Mouse (Mus musculus): Measurements from ENCODE around the gene Map1s. TPM values are rescaled to one million over a fixed set of nuclear protein-coding genes. Genes with fewer than 3 reads are reported as not detected.

Map1s gene
- polyA plus RNA-seq (2017; shearing (Covaris generic)) = 57.2 TPM

GRCm38 (mm10) chr8:70905831-70906736 lies at the start of gene Map1s:
Gene Map1s, plus strand, starts transcription at chr8:70905932.

GRCm38 (mm10) chr8:70862824-70863641 lies 42.7 kb upstream of the Map1s start, which contains the start of gene Kcnn1:
Gene Kcnn1, minus strand, starts transcription at chr8:70863258.

DNA sequence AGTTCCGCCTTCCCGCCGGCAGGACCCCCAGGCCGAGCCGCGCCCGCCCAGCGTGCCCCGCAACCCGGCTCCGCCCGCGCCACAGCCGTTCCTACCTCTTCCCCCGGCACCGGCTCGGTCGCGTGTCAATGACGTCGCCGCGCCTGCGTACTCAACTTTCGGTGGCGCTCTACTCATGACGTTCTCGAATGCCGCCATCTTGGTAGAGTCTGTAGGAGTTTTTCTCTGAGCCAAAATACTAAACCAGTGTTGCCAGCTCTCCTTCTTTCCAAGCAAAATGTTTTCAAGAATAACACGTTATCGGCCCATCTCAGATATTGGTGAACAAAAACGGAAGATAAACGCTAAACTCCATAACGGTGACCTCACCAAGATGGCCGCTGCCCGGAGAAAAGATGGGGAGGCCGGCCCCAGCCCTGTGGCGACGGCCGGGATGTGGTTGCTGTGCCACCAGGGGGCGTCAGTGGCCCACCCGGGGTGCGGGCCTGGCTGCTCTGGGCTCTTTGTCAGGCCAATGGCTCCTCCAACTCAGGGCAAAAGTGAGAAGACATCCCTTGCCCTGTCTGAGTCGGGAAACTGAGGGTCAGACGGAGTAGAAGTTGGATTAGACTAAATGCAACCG lies 32.3 kb upstream of the Map1s start, which contains the start of gene Ccdc124:
Gene Ccdc124, minus strand, starts transcription at position 572 of the 622 bp plus-strand sequence.

DNA sequence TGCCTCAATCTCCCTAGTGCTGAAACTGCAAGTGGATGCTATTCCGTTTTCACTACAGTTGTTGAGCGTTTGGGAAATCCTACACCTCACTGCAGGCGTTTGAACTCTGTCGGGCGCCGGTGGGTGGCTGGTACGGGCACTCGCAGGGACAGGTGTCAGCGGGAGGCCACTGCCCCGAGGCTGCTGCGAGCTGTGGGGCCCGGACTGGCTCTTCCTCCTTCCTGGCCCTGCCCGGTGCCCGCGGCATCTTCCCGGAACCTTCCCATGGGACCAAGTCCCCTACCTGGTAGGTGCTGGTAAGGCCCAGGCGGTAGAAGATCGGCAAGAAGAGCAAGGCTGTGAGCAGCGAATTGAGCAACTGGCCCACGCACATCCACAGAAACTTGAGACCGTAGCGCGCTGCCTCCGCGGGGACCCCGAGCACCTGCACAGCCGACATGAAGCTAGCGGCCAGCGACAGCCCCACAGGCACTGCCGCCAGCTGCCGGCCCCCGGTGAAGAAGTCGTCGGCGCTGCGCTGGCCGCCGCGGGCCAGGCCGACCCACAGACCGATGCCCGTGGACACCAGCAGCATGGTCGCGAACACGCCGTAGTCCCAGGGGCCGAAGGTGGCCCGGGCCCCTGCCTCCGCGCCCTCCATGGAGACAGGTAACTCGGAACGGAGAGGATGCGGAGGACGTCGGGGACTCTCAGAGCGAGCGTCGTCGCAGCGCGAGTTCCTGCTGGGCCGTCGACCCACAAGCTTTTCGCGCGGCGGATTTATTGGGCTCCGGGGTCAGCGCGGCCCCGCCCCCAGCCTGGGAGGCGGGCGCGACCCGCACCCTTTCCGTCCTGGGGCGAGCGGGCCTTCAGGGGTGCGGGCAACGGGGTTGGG lies 13.5 kb upstream of the Map1s start, which contains the start of gene Slc5a5:
Gene Slc5a5, minus strand, starts transcription at position 736 of the 874 bp plus-strand sequence.

DNA sequence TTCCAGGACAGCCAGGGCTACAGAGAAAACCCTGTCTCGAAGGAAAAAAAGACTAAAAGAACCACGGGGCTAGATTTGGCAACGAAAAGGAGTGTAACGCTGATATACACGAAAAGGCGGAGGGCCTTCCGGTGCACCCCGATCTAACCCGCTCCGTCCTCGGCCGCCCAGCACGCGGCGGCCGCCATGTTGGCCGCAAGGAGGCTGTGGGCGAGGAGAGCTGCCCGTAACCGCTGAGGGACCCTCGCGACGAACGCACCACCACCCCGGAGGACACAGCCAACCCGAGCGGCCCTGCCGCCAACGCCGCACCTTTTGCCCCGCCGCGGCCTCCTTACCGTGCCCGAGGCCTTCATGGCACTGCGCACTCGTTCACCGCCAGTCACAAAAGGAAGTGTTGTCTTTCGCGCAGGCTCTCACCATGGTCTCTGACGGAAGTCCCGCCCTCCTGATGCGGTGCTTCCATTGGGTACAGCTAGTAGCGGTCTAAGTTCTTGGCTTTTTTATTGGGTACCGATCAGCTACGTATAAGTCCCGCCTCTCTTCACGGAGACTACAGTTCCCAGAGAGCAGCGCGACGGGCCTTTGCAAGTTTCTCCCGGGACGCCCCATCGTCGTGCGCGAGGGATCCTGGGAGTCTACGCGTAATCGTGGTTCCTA lies 8.6 kb upstream of the Map1s start, which contains the start of gene Rpl18a:
Gene Rpl18a, minus strand, starts transcription at position 392 of the 660 bp plus-strand sequence.

Other genes starting within 250 kb of the Map1s start
- gene Pgpep1, start 245.5 kb upstream of the Map1s start, polyA plus RNA-seq (2017; shearing (Covaris generic)) = 6.1 TPM
- gene Lsm4, start 232.7 kb upstream of the Map1s start, polyA plus RNA-seq (2017; shearing (Covaris generic)) = 330 TPM
- 22.8 TPM for gene Jund, start 207.0 kb upstream of the Map1s start, polyA plus RNA-seq (2017; shearing (Covaris generic))
- gene Iqcn, start 202.5 kb upstream of the Map1s start, polyA plus RNA-seq (2017; shearing (Covaris generic)) = 0.09 TPM
- not detected for gene Gm3336, start 187.4 kb upstream of the Map1s start, polyA plus RNA-seq (2017; shearing (Covaris generic))
- gene Pde4c, start 182.2 kb upstream of the Map1s start, polyA plus RNA-seq (2017; shearing (Covaris generic)) = 0.85 TPM
- 17.6 TPM for gene Rab3a, start 151.3 kb upstream of the Map1s start, polyA plus RNA-seq (2017; shearing (Covaris generic))
- gene Mpv17l2, start 145.0 kb upstream of the Map1s start, polyA plus RNA-seq (2017; shearing (Covaris generic)) = 19.0 TPM
- 31.0 TPM for gene Pik3r2, start 129.2 kb upstream of the Map1s start, polyA plus RNA-seq (2017; shearing (Covaris generic))
- 80.7 TPM for gene Mast3, start 100.9 kb upstream of the Map1s start, polyA plus RNA-seq (2017; shearing (Covaris generic))
- 64.8 TPM for gene Il12rb1, start 97.5 kb upstream of the Map1s start, polyA plus RNA-seq (2017; shearing (Covaris generic))
- gene Arrdc2, start 66.2 kb upstream of the Map1s start, polyA plus RNA-seq (2017; shearing (Covaris generic)) = 3.1 TPM
- gene Kcnn1, start 42.7 kb upstream of the Map1s start, polyA plus RNA-seq (2017; shearing (Covaris generic)) = not detected
- gene Ccdc124, start 32.0 kb upstream of the Map1s start, polyA plus RNA-seq (2017; shearing (Covaris generic)) = 83.0 TPM
- gene Slc5a5, start 13.2 kb upstream of the Map1s start, polyA plus RNA-seq (2017; shearing (Covaris generic)) = not detected
- 6,058 TPM for gene Rpl18a, start 8.5 kb upstream of the Map1s start, polyA plus RNA-seq (2017; shearing (Covaris generic))

Data from inflammation-experienced regulatory T-cells, adult 16 weeks (primary cell).